Mouse (Mus musculus): ENCODE results near the gene Slc25a26.

Slc25a26 gene

GRCm38 (mm10) chr6:94644641-94645040 lies 144.5 kb downstream of the Slc25a26 start:
- no peak for DNase-seq

- DNase-seq = no peak
Observed at GRCm38 (mm10) chr6:94645723-94646122, 145.6 kb downstream of the Slc25a26 start.

GRCm38 (mm10) chr6:94646274-94646863 lies 146.2 kb downstream of the Slc25a26 start:
- peak; percentile 47 for DNase-seq

DNA sequence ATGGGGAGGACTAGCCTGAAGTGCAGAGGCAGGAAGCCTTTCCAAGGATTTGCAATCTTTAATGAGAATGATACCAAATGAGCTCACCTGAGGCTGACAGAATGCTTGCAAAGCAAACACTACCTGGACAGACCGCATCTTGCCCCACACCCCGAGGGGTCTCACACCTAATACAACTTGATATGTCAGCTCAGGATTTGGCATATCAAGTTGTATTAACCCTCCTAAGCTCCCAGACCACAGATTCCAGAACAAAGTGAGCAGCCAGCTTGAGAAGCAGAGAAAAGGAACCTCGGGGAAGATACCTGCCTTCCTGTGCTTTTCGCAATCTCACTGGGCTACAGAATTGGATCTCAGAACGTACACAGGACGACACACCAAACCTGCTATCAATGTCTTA lies 146.8 kb downstream of the Slc25a26 start:
- DNase-seq = no peak

GRCm38 (mm10) chr6:94647574-94648430 lies 147.7 kb downstream of the Slc25a26 start:
- DNase-seq = peak; percentile 85

GRCm38 (mm10) chr6:94648496-94648895 lies 148.4 kb downstream of the Slc25a26 start:
- DNase-seq = no peak

DNA sequence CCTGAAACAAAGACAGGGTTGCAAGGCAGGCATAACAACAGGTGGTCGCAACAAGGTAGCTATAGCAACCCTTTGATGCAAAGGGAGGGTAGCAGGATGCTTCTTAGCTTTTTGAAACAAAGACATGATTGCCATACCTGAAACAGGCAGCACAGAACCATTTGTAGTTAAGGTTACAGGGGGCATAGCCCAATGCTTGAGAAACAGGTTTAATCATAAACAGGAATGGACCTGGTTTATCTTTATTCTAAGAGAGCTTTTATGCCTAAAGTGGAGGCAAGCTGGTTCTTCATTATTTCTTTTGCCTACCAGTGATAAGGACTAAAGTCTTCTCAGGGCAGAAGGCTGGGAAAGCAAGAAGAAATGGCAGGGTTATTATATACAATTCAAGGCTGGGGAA lies 149.5 kb downstream of the Slc25a26 start:
- DNase-seq = peak; percentile 47

GRCm38 (mm10) chr6:94651541-94651940 lies 151.4 kb downstream of the Slc25a26 start:
- peak; percentile 69 for DNase-seq

- no peak for DNase-seq
Observed at GRCm38 (mm10) chr6:94652659-94653213, 152.6 kb downstream of the Slc25a26 start.

DNA sequence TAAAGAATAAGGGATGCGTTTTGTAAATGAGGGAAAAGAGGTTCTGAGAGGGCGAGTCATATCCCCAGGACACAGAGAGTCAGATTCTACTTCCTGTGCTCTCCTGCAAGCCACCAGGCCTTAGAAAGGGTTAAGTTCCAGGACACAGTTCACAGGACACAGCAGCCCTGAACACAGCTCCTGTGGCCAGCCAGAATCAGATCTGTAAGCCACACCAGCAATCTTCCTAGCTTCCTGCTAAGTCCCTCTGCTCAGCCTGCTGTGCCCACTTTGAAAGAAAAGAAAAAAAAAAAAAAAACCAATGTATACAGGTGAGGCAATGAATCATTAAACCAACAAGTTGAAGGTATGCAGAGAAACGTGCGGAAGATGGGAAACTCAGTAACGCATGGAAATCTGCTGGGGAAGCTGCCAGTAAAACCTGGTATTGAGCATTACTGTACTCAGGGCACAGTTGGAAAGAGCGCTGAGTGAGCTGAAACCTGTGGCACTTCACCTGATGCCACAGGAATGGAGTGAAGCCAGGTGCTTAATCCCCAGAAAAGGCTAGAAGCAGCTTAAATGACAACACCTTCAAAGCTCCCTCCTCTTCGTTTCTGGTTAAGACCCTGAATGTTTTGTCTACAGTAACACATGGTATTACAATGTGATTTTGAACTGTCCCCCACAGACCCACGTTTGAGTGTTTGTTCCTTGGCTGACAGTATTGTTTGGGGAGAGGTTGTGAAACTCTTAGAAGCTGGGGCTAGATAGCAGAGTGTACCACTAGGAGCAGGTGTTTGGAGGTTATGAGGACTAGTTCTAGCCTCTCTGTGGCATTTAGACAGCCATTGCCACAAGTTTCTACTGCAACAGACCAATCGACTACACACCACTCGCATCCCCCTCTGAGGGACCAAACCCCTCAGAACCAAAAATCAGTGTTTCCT lies 153.5 kb downstream of the Slc25a26 start:
- DNase-seq = no peak

Measured in thymus, postnatal 14 days (tissue).